Mouse (Mus musculus) CH12.LX (cell line): Measurements from ENCODE around the gene Prdm10.

Experiments used
- BHLHE40 ChIP-seq: IDR thresholded peaks from 2 replicates; pipeline ENCODE4 v1.6.1; 2011; ENCODE audit warnings: mild to moderate bottlenecking, low read depth, low read length, improper control_type of control experiment
- CHD2 ChIP-seq: IDR thresholded peaks from 2 replicates; pipeline ENCODE4 v1.6.1; 2011; ENCODE audit warnings: low read length, improper control_type of control experiment
- CTCF ChIP-seq, 2 experiments: IDR thresholded peaks in 1 of 2; conservative IDR thresholded peaks in 1 of 2; 2 replicates each; pipeline ENCODE4 v1.5.1; 2011 to 2012; ENCODE audit warnings: low read depth in 2 of 2, low read length in 2 of 2, improper control_type of control experiment in 1 of 2, inconsistent platforms in 1 of 2, mild to moderate bottlenecking in 1 of 2, moderate library complexity in 1 of 2
- ELF1 ChIP-seq: IDR thresholded peaks from 2 replicates; pipeline ENCODE4 v1.6.1; 2014; ENCODE audit warnings: low read depth, mild to moderate bottlenecking, inconsistent platforms, low read length, improper control_type of control experiment
- HCFC1 ChIP-seq: IDR thresholded peaks from 2 replicates; pipeline ENCODE4 v1.6.1; 2012; ENCODE audit warnings: low read depth, mild to moderate bottlenecking, inconsistent platforms, low read length, improper control_type of control experiment
- KAT2A ChIP-seq: IDR thresholded peaks from 2 replicates; pipeline ENCODE4 v1.6.1; 2012; ENCODE audit warnings: low read length, improper control_type of control experiment, inconsistent platforms; ENCODE audit not compliant: insufficient replicate concordance
- PAX5 ChIP-seq: IDR thresholded peaks from 2 replicates; pipeline ENCODE4 v1.6.1; 2012; ENCODE audit warnings: low read length, inconsistent platforms, mixed read lengths
- POLR2A ChIP-seq: IDR thresholded peaks from 2 replicates; pipeline ENCODE4 v1.6.1; 2011; ENCODE audit warnings: low read depth, mild to moderate bottlenecking, improper control_type of control experiment, low read length
- SIN3A ChIP-seq: IDR thresholded peaks from 2 replicates; pipeline ENCODE4 v1.6.1; 2012; ENCODE audit warnings: low read length, improper control_type of control experiment, inconsistent platforms
- TCF12 ChIP-seq: IDR thresholded peaks from 2 replicates; pipeline ENCODE4 v1.6.1; 2014; ENCODE audit warnings: low read depth, mild to moderate bottlenecking, inconsistent platforms, low read length, improper control_type of control experiment
- ZC3H11A ChIP-seq: IDR thresholded peaks from 2 replicates; pipeline ENCODE4 v1.6.1; 2012; ENCODE audit warnings: low read depth, mild to moderate bottlenecking, inconsistent platforms, low read length, improper control_type of control experiment
- ZNF384 ChIP-seq: IDR thresholded peaks from 2 replicates; pipeline ENCODE4 v1.6.1; 2012; ENCODE audit warnings: low read depth, low read length, improper control_type of control experiment, inconsistent platforms

DNA sequence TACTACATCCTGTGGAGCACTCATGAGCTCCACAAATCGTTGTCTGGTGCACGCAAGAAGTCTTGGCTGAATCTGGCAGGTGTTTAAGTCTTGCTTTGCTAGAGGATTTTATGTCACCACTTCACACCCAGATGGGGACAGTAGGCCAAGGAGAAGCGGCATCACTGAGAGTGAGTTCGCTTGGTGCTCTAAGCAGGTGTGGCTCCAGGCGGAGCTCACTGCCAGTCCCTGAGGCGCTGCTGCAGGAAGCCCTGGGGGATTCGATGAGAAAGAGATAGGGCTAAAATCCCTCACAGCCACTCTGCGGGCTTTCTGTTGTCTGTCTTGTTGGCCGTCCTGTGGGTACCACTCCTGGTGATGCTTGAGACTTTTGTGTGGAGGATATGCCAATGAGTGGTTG, 149.7 kb downstream of the Prdm10 start:
- no peak for TF ChIP-seq ZC3H11A
- TF ChIP-seq BHLHE40, result no peak
- TF ChIP-seq HCFC1, result no peak
- no peak for TF ChIP-seq TCF12
- TF ChIP-seq CTCF (conservative IDR thresholded peaks at IDR 0.05 in 1 of 2, IDR thresholded peaks at IDR 0.05 in 1 of 2; ENCODE audit: low read depth in 2 of 2, low read length in 2 of 2), result no peak
- no peak for TF ChIP-seq SIN3A
- TF ChIP-seq ZNF384, result no peak
- TF ChIP-seq POLR2A, result no peak
- TF ChIP-seq KAT2A, result no peak
- no peak for TF ChIP-seq CHD2
- TF ChIP-seq PAX5, result no peak
- no peak for TF ChIP-seq ELF1
